Mouse (Mus musculus): ENCODE measurements at regions not wholly inside any gene's neighbourhood (a gene's known extent, or its start where the extent isn't known, plus 50 kb on each side); places are given as distances from the start of the nearest gene placed in this dataset. TPM values are rescaled to one million over a fixed set of nuclear protein-coding genes. Genes with fewer than 3 reads are reported as not detected.

DNA sequence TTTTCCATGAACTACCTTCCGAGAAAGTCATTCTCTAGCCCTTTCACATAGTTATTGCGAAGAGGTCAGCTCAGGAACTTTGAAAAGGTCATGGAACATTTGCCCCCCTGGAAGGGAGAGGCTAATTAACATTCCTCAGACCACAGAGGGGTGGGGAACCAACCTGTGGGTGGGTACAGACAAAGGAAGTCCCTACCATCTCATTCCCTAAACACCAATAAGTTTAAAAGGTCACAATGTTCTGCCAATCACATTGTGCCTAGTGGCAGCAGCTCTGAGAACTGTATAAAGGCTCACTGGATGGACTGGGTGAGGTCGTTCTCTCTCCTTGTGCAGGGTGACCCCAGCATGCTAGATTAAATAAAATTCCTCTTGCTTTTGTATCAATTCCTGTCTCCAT lies 64.8 kb upstream of the Ccdc85a start:
- ATAC-seq (ENCODE audit: insufficient number of reproducible peaks, low FRiP score, low TSS enrichment, low read depth) = no peak
- no peaks in the 10 kb centered on the region for H3K4me1 ChIP-seq
- H3K27ac ChIP-seq = no peak overlapping the region

DNA sequence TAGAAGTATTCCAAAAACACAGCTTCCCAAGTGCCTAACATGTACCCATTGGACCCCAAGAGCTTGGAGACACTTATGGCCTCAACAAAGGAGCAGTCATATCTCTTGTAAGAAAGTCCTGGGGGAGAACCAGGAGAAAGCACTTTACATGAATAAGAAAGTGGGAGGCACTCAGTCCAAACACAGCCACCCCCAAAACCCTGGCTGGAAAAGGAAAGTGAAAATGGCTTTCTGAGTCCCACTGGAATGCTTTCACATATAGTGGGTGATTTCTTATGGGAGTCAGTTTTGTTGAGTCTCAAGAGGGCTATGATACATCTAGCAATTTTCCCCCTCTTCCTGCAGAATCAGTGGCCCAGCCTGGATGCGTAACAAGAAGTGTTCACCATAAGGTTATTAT lies 55.0 kb upstream of the Ccdc85a start:
- H3K4me3 ChIP-seq = no peak overlapping the region
- no peak overlapping the region for H3K4me2 ChIP-seq
- 86% methylated on average over 1 of the region's 1 CpGs for WGBS
- no peak for ATAC-seq (ENCODE audit: insufficient number of reproducible peaks, low FRiP score, low TSS enrichment, low read depth)
- no peaks in the 10 kb centered on the region for H3K4me1 ChIP-seq
- H3K9me3 ChIP-seq = no peaks in the 10 kb centered on the region
- H3K9ac ChIP-seq = no peak overlapping the region
- no peaks in the 10 kb centered on the region for H3K36me3 ChIP-seq
- H3K27me3 ChIP-seq = no peaks in the 10 kb centered on the region
- no peak overlapping the region for H3K27ac ChIP-seq

More for the DNA sequence above, 64.8 kb upstream of the Ccdc85a start:
- 40% methylated on average over 3 of the region's 3 CpGs for WGBS
- no peaks in the 10 kb centered on the region for H3K27me3 ChIP-seq
- H3K36me3 ChIP-seq = no peaks in the 10 kb centered on the region
- no peaks in the 10 kb centered on the region for H3K9me3 ChIP-seq
- no peak overlapping the region for H3K4me2 ChIP-seq
- H3K9ac ChIP-seq = no peak overlapping the region
- no peak overlapping the region for H3K4me3 ChIP-seq

- Histone ChIP-seq H3K36me3 (no peaks in the 10 kb centered on the region), H3K9ac (no peak overlapping the region), H3K4me1 (no peaks in the 10 kb centered on the region), H3K27ac (no peak overlapping the region), H3K27me3 (no peaks in the 10 kb centered on the region), H3K9me3 (no peaks in the 10 kb centered on the region), H3K4me2 (no peak overlapping the region), H3K4me3 (no peak overlapping the region)
- ATAC-seq (ENCODE audit: insufficient number of reproducible peaks, low FRiP score, low TSS enrichment, low read depth) = no peak
- WGBS = 32% methylated on average over 3 of the region's 3 CpGs
Observed at GRCm38 (mm10) chr11:28636752-28637151, 52.6 kb upstream of the Ccdc85a start.

MicroRNA genes in the stretch of these regions (microRNA counts, 519-probe panel; counts per million panel counts)
- microRNA mmu-miR-216a (1,588 counts per million, percentile 18 among the panel's probes with 10 or more counts), microRNA mmu-miR-216b (not detected), microRNA mmu-miR-217 (not detected)

Small RNA genes in the stretch of these regions (microRNA-seq; reads per million reads assigned to microRNA genes)
- 0.82 reads per million for gene Mir216a
- not detected for gene Mir216b
- not detected for gene Mir216c
- 4.7 reads per million, percentile 14 among the genes with 10 or more reads in this experiment for gene Mir217
